Comparison of ENCODE assay signal across 40 mouse cellular contexts in the genomic region with DNA sequence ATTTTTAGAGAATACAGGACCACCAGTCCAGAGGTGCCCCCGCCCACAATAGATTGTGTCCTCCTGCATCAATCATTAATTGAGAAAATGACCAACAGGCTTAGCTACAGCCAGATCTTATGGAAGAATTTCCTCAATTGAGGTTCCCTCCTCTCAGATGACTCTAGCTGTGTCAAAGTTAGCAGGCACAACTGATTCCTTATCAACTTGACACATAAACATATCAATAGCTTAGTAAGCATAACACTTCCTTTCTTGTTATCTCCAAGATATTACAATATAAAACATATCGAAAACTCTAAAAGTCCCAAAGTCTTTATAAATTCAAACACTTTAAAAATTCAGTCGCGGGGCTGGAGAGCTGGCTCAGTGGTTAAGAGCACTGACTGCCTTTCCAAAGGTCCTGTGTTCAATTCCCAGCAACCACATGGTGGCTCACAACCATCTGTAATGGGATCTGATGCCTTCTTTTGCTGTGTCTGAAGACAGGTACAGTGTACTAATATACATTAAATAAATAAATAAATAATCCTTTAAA. TPM values are rescaled to one million over a fixed set of nuclear protein-coding genes. Genes with fewer than 3 reads are reported as not detected.
"Had no signal": no experiment of that assay in that cellular context is flagged by ENCODE, and none has a peak within 500 bp of the region (broad histone marks: within the 10 kb centered on the region; RNA-seq: fewer than 3 reads in every experiment).

No protein-coding gene starts in this region.

- H3K27ac ChIP-seq: embryonic facial prominence, embryonic 10.5 days; embryonic facial prominence, embryonic 12.5 days; embryonic facial prominence, embryonic 13.5 days; embryonic facial prominence, embryonic 15.5 days; forebrain, embryonic 10.5 days; forebrain, embryonic 12.5 days; forebrain, embryonic 13.5 days; forebrain, embryonic 15.5 days; gastrocnemius, adult 2 months; heart, adult 2 months had no signal

- H3K4me3 ChIP-seq: embryonic facial prominence, embryonic 10.5 days; embryonic facial prominence, embryonic 12.5 days; embryonic facial prominence, embryonic 13.5 days; embryonic facial prominence, embryonic 15.5 days; erythroblast, embryonic 14.5 days; forebrain, embryonic 10.5 days; forebrain, embryonic 12.5 days; forebrain, embryonic 13.5 days; forebrain, embryonic 15.5 days; gastrocnemius, adult 2 months; heart, adult 2 months had no signal

- H3K9me3 ChIP-seq: embryonic facial prominence, embryonic 10.5 days; embryonic facial prominence, embryonic 12.5 days; embryonic facial prominence, embryonic 15.5 days; forebrain, embryonic 10.5 days; forebrain, embryonic 12.5 days; forebrain, embryonic 13.5 days; forebrain, embryonic 15.5 days had no signal

- H3K27me3 ChIP-seq: embryonic facial prominence, embryonic 12.5 days; embryonic facial prominence, embryonic 15.5 days; forebrain, embryonic 13.5 days; forebrain, embryonic 15.5 days had no signal

- H3K36me3 ChIP-seq: embryonic facial prominence, embryonic 10.5 days; embryonic facial prominence, embryonic 12.5 days; embryonic facial prominence, embryonic 13.5 days; embryonic facial prominence, embryonic 15.5 days; forebrain, embryonic 10.5 days; forebrain, embryonic 12.5 days; forebrain, embryonic 15.5 days had no signal

- H3K4me2 ChIP-seq: embryonic facial prominence, embryonic 12.5 days; embryonic facial prominence, embryonic 13.5 days; embryonic facial prominence, embryonic 15.5 days; forebrain, embryonic 12.5 days; forebrain, embryonic 13.5 days; forebrain, embryonic 15.5 days had no signal

- DNase-seq: cerebellum, adult 8-10 months; cerebellum, adult 9-10 months; cerebellum, adult 9-11 months; cerebellum, postnatal 10 days; cerebellum, postnatal 14 days; cerebellum, postnatal 25 days; cerebellum, postnatal 36 days; embryo, embryonic 11 days; forebrain, postnatal 0 days; gastrocnemius, adult 2 months; gastrocnemius, postnatal 10 days; gastrocnemius, postnatal 14 days; gastrocnemius, postnatal 25 days; gastrocnemius, postnatal 36 days; heart, adult 11 months; heart, adult 18-20 months; heart, adult 2 months had no signal

- ATAC-seq: forebrain, embryonic 13.5 days; forebrain, embryonic 14.5 days; forebrain, embryonic 15.5 days; forebrain, embryonic 16.5 days; forebrain, postnatal 0 days had no signal

- H3K4me1 ChIP-seq: embryonic facial prominence, embryonic 10.5 days; embryonic facial prominence, embryonic 12.5 days; embryonic facial prominence, embryonic 13.5 days; embryonic facial prominence, embryonic 15.5 days; forebrain, embryonic 10.5 days; forebrain, embryonic 12.5 days; forebrain, embryonic 13.5 days; forebrain, embryonic 15.5 days had no signal

- H3K9ac ChIP-seq: embryonic facial prominence, embryonic 12.5 days; embryonic facial prominence, embryonic 13.5 days; embryonic facial prominence, embryonic 15.5 days; forebrain, embryonic 12.5 days; forebrain, embryonic 13.5 days; forebrain, embryonic 15.5 days; forebrain, postnatal 0 days had no signal

RNA-seq across cellular contexts. Expression of a gene that starts 10.6 kb away (rescaled TPM):
- total RNA-seq: common myeloid progenitor, adult 5-6 weeks; forebrain, postnatal 0 days; gastrocnemius, adult 18-20 months; gastrocnemius, adult 2 months; gastrocnemius, adult 8-10 months; gastrocnemius, postnatal 10 days; gastrocnemius, postnatal 14 days; gastrocnemius, postnatal 25 days; gastrocnemius, postnatal 36 days; gastrocnemius, postnatal 4 days; granulocyte monocyte progenitor cell, adult 5-6 weeks; heart, adult 18-20 months; heart, adult 2 months; heart, adult 8-10 months had no signal
- polyA plus RNA-seq: cortical plate, adult 2 months; embryonic facial prominence, embryonic 10.5 days; embryonic facial prominence, embryonic 11.5 days; embryonic facial prominence, embryonic 12.5 days; embryonic facial prominence, embryonic 13.5 days; embryonic facial prominence, embryonic 14.5 days; embryonic facial prominence, embryonic 15.5 days; erythroblast, embryonic 14.5 days; forebrain, embryonic 10.5 days; forebrain, embryonic 11.5 days; forebrain, embryonic 12.5 days; forebrain, embryonic 13.5 days; forebrain, embryonic 14.5 days; forebrain, embryonic 15.5 days; forebrain, embryonic 16.5 days; forebrain, postnatal 0 days; frontal cortex, adult 2 months; gonadal fat pad, adult 2 months; heart, adult 2 months had no signal
